Mouse (Mus musculus) liver, embryonic 14.5 days (tissue): ENCODE results near the gene Fbxo46.

ENCODE experiments used
- CTCF ChIP-seq: IDR thresholded peaks from 2 replicates; pipeline ENCODE4 v1.5.1; 2016; ENCODE audit warnings: antibody characterized with exemption, low read depth, control low read depth
- EP300 ChIP-seq: IDR thresholded peaks from 2 replicates; pipeline ENCODE4 v1.6.1; 2016; ENCODE audit warnings: antibody characterized with exemption, low read depth

DNA sequence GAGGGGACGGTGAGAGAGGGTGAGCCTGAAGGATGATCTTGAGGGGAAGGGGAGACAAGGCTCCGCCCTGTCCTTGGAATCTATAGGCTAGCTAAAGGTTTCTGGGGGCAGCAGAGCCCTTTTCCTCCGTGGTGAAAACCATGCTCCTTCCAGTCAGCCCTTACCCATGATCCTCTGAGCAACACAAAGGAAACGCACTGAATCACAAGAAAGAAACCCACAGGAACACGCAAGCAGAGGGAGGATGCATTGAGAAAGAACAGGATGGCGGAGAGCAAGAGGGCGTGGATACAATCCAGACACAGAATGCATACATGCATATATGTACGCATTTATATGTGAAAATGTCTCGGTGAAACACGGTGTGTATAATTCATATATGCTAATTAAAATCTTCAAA lies 49.8 kb downstream of the Fbxo46 start:
- no peak for TF ChIP-seq EP300
- TF ChIP-seq CTCF = no peak
